In genomic region chr9:89793018-89793417, GRCm38 (mm10) we compare ENCODE assay signal across 9 mouse cellular contexts. TPM values are rescaled to one million over a fixed set of nuclear protein-coding genes. Genes with fewer than 3 reads are reported as not detected.
DNase-seq lines count a peak whose midpoint lies in the region.
"Had no signal": no experiment of that assay in that cellular context is flagged by ENCODE, and none has a peak within 500 bp of the region (broad histone marks: within the 10 kb centered on the region; RNA-seq: fewer than 3 reads in every experiment).

No protein-coding gene starts in this region.

- peak; percentile 77 for DNase-seq in 3T3-L1 (ENCODE audit: low read depth, low spot score)
- peak; percentile 39 for DNase-seq in Muller cell, postnatal 12 days (ENCODE audit: inconsistent ontology term)
- peak; percentile 84 to 87 for DNase-seq in cerebellum, postnatal 10 days
- peak; percentile 69 for DNase-seq in gastrocnemius, postnatal 10 days
- DNase-seq in layer of hippocampus, adult 11-12 months (ENCODE audit: low spot score): peak; percentile 75
- DNase-seq in lung, postnatal 10 days: peak; percentile 67
- peak; percentile 75 for DNase-seq in retina, postnatal 1 day
- peak; percentile 80 for DNase-seq in thymus, postnatal 4 days

RNA-seq across cellular contexts. Expression of gene Ankrd34c, which starts 54.7 kb away (rescaled TPM):
- total RNA-seq in gastrocnemius, postnatal 10 days (2021): not detected
- total RNA-seq: gastrocnemius, postnatal 4 days had no signal

Comparison
In these comparisons a context has a peak if more than half of its experiments do, and no peak if none do; other contexts are left out.
1. Peak in every context shown above with its lines: DNase-seq.